Mouse (Mus musculus) MEL-GATA-1-ER (cell line): ENCODE measurements at regions not wholly inside any gene's neighbourhood (a gene's known extent, or its start where the extent isn't known, plus 50 kb on each side); places are given as distances from the start of the nearest gene placed in this dataset.
A peak's percentile ranks its signal among the peaks of the same experiment; 100 is the strongest.
"Not testable (repeated sequence)": the region's sequence is repeated elsewhere in the genome, so short reads cannot be mapped to it uniquely, and the experiment has no call there.

Experiments
- DNase-seq: peaks from one replicate; pipeline ENCODE4 v3.0.0-alpha.2; 2012; ENCODE audit warnings: low read depth; ENCODE audit errors: extremely low read depth

- DNase-seq = no peak
Observed at GRCm38 (mm10) chr10:25702146-25702545, 166.1 kb upstream of the Smlr1 start.

- no peak for DNase-seq
Observed at GRCm38 (mm10) chr10:25695798-25696197, 159.7 kb upstream of the Smlr1 start.

GRCm38 (mm10) chr10:25681243-25681642 is 145.2 kb upstream of the Smlr1 start:
- DNase-seq = peak; percentile 24

GRCm38 (mm10) chr10:25677889-25678288 is 141.8 kb upstream of the Smlr1 start:
- no peak for DNase-seq

- DNase-seq = no peak
Observed at GRCm38 (mm10) chr10:25675368-25675767, 139.3 kb upstream of the Smlr1 start.

- DNase-seq = no peak
Observed at GRCm38 (mm10) chr10:25670061-25670460, 134.0 kb upstream of the Smlr1 start.

- DNase-seq = no peak
Observed at GRCm38 (mm10) chr10:25652742-25653563, 116.9 kb upstream of the Smlr1 start.

GRCm38 (mm10) chr10:25647740-25648139 is 111.7 kb upstream of the Smlr1 start:
- no peak for DNase-seq

GRCm38 (mm10) chr10:25643518-25643993 is 107.5 kb upstream of the Smlr1 start:
- DNase-seq = no peak

- DNase-seq = no peak
Observed at GRCm38 (mm10) chr10:25642079-25642696, 106.1 kb upstream of the Smlr1 start.

GRCm38 (mm10) chr10:25633058-25633614 is 97.1 kb upstream of the Smlr1 start:
- no peak for DNase-seq

- no peak for DNase-seq
Observed at GRCm38 (mm10) chr10:25632306-25632705, 96.2 kb upstream of the Smlr1 start.

- DNase-seq = no peak
Observed at GRCm38 (mm10) chr10:25622585-25622984, 86.5 kb upstream of the Smlr1 start.

- not testable (repeated sequence) for DNase-seq
Observed at GRCm38 (mm10) chr10:25621747-25622134, 85.7 kb upstream of the Smlr1 start.

GRCm38 (mm10) chr10:25620939-25621746 is 85.1 kb upstream of the Smlr1 start:
- DNase-seq = no peak

- no peak for DNase-seq
Observed at GRCm38 (mm10) chr10:25619702-25620101, 83.6 kb upstream of the Smlr1 start.

GRCm38 (mm10) chr10:25601471-25601870 is 65.4 kb upstream of the Smlr1 start:
- DNase-seq = no peak

- DNase-seq = no peak
Observed at GRCm38 (mm10) chr10:25589316-25589645, 53.2 kb upstream of the Smlr1 start.

GRCm38 (mm10) chr10:25588611-25589315 is 52.7 kb upstream of the Smlr1 start:
- no peak for DNase-seq
